Mouse (Mus musculus) myocyte (in vitro differentiated cells): Measurements from ENCODE around the gene Bach2.

ENCODE experiments used
- MAX ChIP-seq: IDR thresholded peaks from one replicate; pipeline ENCODE4 v1.6.1; 2011; ENCODE audit warnings: low read depth, mild to moderate bottlenecking, control low read depth
- MYOG ChIP-seq, 3 experiments: IDR thresholded peaks; one replicate each; pipeline ENCODE4 v1.6.1; 2011; ENCODE audit warnings: control low read depth in 2 of 3, low read depth in 2 of 3, mild to moderate bottlenecking in 2 of 3; ENCODE audit not compliant: insufficient read length in 2 of 3, control insufficient read depth in 1 of 3, insufficient read depth in 1 of 3
- POLR2A ChIP-seq: IDR thresholded peaks from one replicate; pipeline ENCODE4 v1.6.1; 2011; ENCODE audit warnings: low read depth, mild to moderate bottlenecking, control low read depth, moderate library complexity; ENCODE audit not compliant: insufficient read length
- REST ChIP-seq: IDR thresholded peaks from one replicate; pipeline ENCODE4 v1.6.1; 2011; ENCODE audit warnings: mild to moderate bottlenecking, control low read depth, moderate library complexity; ENCODE audit not compliant: insufficient read depth, insufficient read length
- SRF ChIP-seq: IDR thresholded peaks from one replicate; pipeline ENCODE4 v1.6.1; 2011; ENCODE audit warnings: low read depth; ENCODE audit not compliant: control insufficient read depth, insufficient read length

GRCm38 (mm10) chr4:32439974-32440739, 201.6 kb downstream of the Bach2 start:
- no peak for TF ChIP-seq POLR2A
- TF ChIP-seq MYOG (IDR thresholded peaks at IDR 0.05; ENCODE audit: control insufficient read depth in 1 of 3, insufficient read depth in 1 of 3, insufficient read length in 2 of 3, low read depth in 2 of 3), result no peak
- TF ChIP-seq REST, result no peak
- TF ChIP-seq SRF, result no peak
- TF ChIP-seq MAX, result no peak
